Mouse (Mus musculus): ENCODE data around the gene Med29.

Med29 gene

GRCm38 (mm10) chr7:28353267-28353666 is 39.2 kb downstream of the Med29 start:
- DNase-seq (ENCODE audit: low spot score) = no peak

- peak; percentile 47 for DNase-seq (ENCODE audit: low spot score)
Observed at GRCm38 (mm10) chr7:28351676-28352191, 40.8 kb downstream of the Med29 start.

- DNase-seq (ENCODE audit: low spot score) = peak; percentile 97
Observed at GRCm38 (mm10) chr7:28350155-28350883, 42.2 kb downstream of the Med29 start, which contains the start of gene Rps16. TSS of gene Rps16 (plus strand) at chr7:28350652.

GRCm38 (mm10) chr7:28348601-28349000 is 43.9 kb downstream of the Med29 start:
- DNase-seq (ENCODE audit: low spot score) = peak; percentile 33

GRCm38 (mm10) chr7:28347746-28348145 is 44.8 kb downstream of the Med29 start:
- no peak for DNase-seq (ENCODE audit: low spot score)

- DNase-seq (ENCODE audit: low spot score) = peak; percentile 63
Observed at GRCm38 (mm10) chr7:28344637-28345036, 47.9 kb downstream of the Med29 start.

- no peak for DNase-seq (ENCODE audit: low spot score)
Observed at GRCm38 (mm10) chr7:28341381-28341780, 51.1 kb downstream of the Med29 start.

GRCm38 (mm10) chr7:28339213-28339917 is 53.1 kb downstream of the Med29 start:
- DNase-seq (ENCODE audit: low spot score) = peak; percentile 52

- peak; percentile 99 for DNase-seq (ENCODE audit: low spot score)
Observed at GRCm38 (mm10) chr7:28338108-28338998, 54.2 kb downstream of the Med29 start, which contains the start of gene Supt5. TSS of gene Supt5 (minus strand) at chr7:28338746.
